Mouse (Mus musculus) thymus, adult 2 months (tissue): Measurements from ENCODE around the gene Ap5s1. TPM values are rescaled to one million over a fixed set of nuclear protein-coding genes. Genes with fewer than 3 reads are reported as not detected.

ENCODE experiments used
- DNase-seq: peaks from one replicate; pipeline ENCODE4 v3.0.0; 2021
- H3K27ac ChIP-seq: fragments of 200-500 bp; 2 replicates; pipeline ENCODE4 v1.5.1; 2012; ENCODE audit warnings: low read length, control low read depth; ENCODE audit not compliant: control insufficient read depth, insufficient read depth
- H3K27me3 ChIP-seq: fragments of 200-500 bp; 2 replicates; pipeline ENCODE4 v1.6.1; 2012; ENCODE audit warnings: mild to moderate bottlenecking, low read length, moderate library complexity, mixed read lengths; ENCODE audit not compliant: control insufficient read depth, insufficient read depth
- H3K36me3 ChIP-seq: fragments of 200-500 bp; 2 replicates; pipeline ENCODE4 v1.6.1; 2012; ENCODE audit warnings: mild to moderate bottlenecking, low read length, moderate library complexity; ENCODE audit not compliant: control insufficient read depth, insufficient read depth
- H3K4me1 ChIP-seq: fragments of 200-500 bp; replicated peaks from 2 replicates; pipeline ENCODE4 v1.6.1; 2012; ENCODE audit warnings: low read length; ENCODE audit not compliant: control insufficient read depth, insufficient read depth
- H3K4me3 ChIP-seq: fragments of 200-500 bp; 2 replicates; pipeline ENCODE4 v1.5.1; 2012; ENCODE audit warnings: mild to moderate bottlenecking, low read length, control low read depth, moderate library complexity; ENCODE audit not compliant: control insufficient read depth, insufficient read depth
- CTCF ChIP-seq: fragments of 200-500 bp; IDR thresholded peaks from 2 replicates; pipeline ENCODE4 v1.5.1; 2012; ENCODE audit warnings: mild to moderate bottlenecking, control low read depth, low read length, moderate library complexity, borderline replicate concordance; ENCODE audit not compliant: control insufficient read depth, poor library complexity, insufficient read depth; ENCODE audit errors: extremely low read depth
- POLR2A ChIP-seq: fragments of 200-500 bp; IDR thresholded peaks from 2 replicates; pipeline ENCODE4 v1.6.1; 2012; ENCODE audit warnings: mild to moderate bottlenecking, low read length, control low read depth, moderate library complexity; ENCODE audit not compliant: control insufficient read depth, poor library complexity, insufficient read depth; ENCODE audit errors: extremely low read depth
- WGBS: fragments of 180-500 bp; shearing (Covaris S2); methylation state at CpG from one replicate; pipeline ENCODE4 v1.1.7; 2018; 5-methylcytosine and 5-hydroxymethylcytosine counted together
- polyA plus RNA-seq: library from polyadenylated mRNA; depleted of rRNA; stranded (reverse); fragments of >200 nt; gene quantifications from 2 replicates; pipeline ENCODE4 v1.2.3, GENCODE M21; 2012

Gene Ap5s1
- polyA plus RNA-seq, 1 experiment: 52.7 TPM

- DNase-seq: peak; percentile 19
- H3K4me1 ChIP-seq: peaks cover 8% of the 10 kb centered on the region
- TF ChIP-seq CTCF (no peak), POLR2A (no peak)
- no peaks in the 10 kb centered on the region for H3K36me3 ChIP-seq
- no peak overlapping the region for H3K27ac ChIP-seq
- WGBS: 18% methylated on average over 7 of the region's 7 CpGs
- no peaks in the 10 kb centered on the region for H3K27me3 ChIP-seq
- H3K4me3 ChIP-seq: no peak overlapping the region
Measured at GRCm38 (mm10) chr2:131204410-131204981, 2.4 kb upstream of the Ap5s1 start.

GRCm38 (mm10) chr2:131205521-131206182, 1.2 kb upstream of the Ap5s1 start:
- Histone ChIP-seq H3K4me3 (no peak overlapping the region), H3K27me3 (no peaks in the 10 kb centered on the region), H3K4me1 (peaks cover 12% of the 10 kb centered on the region), H3K36me3 (no peaks in the 10 kb centered on the region), H3K27ac (no peak overlapping the region)
- WGBS: 78% methylated on average over 8 of the region's 8 CpGs
- TF ChIP-seq POLR2A (no peak), CTCF (no peak)
- DNase-seq: no peak

GRCm38 (mm10) chr2:131208356-131208755, 1.5 kb downstream of the Ap5s1 start:
- no peak for DNase-seq
- WGBS: 94% methylated on average over 2 of the region's 2 CpGs
- H3K4me1 ChIP-seq: peaks cover 16% of the 10 kb centered on the region
- no peak overlapping the region for H3K27ac ChIP-seq
- no peak overlapping the region for H3K4me3 ChIP-seq
- no peak for TF ChIP-seq CTCF
- no peak for TF ChIP-seq POLR2A
- no peaks in the 10 kb centered on the region for H3K27me3 ChIP-seq
- H3K36me3 ChIP-seq: no peaks in the 10 kb centered on the region

GRCm38 (mm10) chr2:131209125-131209795, 2.4 kb downstream of the Ap5s1 start:
- H3K36me3 ChIP-seq: no peaks in the 10 kb centered on the region
- TF ChIP-seq POLR2A (no peak), CTCF (no peak)
- WGBS: 91% methylated on average over 4 of the region's 4 CpGs
- no peak overlapping the region for H3K4me3 ChIP-seq
- H3K4me1 ChIP-seq: peaks cover 16% of the 10 kb centered on the region
- no peak for DNase-seq
- H3K27me3 ChIP-seq: no peaks in the 10 kb centered on the region
- no peak overlapping the region for H3K27ac ChIP-seq

GRCm38 (mm10) chr2:131209969-131210792, 3.3 kb downstream of the Ap5s1 start:
- WGBS: under 1% methylated on average over 50 of the region's 50 CpGs

More at GRCm38 (mm10) chr2:131209969-131210792, 3.3 kb downstream of the Ap5s1 start:
- Histone ChIP-seq H3K27me3 (no peaks in the 10 kb centered on the region), H3K4me3 (peak overlapping the region; percentile 80), H3K4me1 (peaks cover 12% of the 10 kb centered on the region), H3K36me3 (no peaks in the 10 kb centered on the region), H3K27ac (peak overlapping the region; percentile 37; the same call in 1 of the 2 replicates)
- peak; percentile 100 for TF ChIP-seq CTCF
- peak; percentile 77 for TF ChIP-seq POLR2A
- DNase-seq: peak; percentile 91
